Mouse (Mus musculus): Measurements from ENCODE around the gene Ggt1. TPM values are rescaled to one million over a fixed set of nuclear protein-coding genes. Genes with fewer than 3 reads are reported as not detected.
"Not testable (repeated sequence)": the region's sequence is repeated elsewhere in the genome, so short reads cannot be mapped to it uniquely, and the experiment has no call there.

The Ggt1 gene
- total RNA-seq, 2 experiments from 2014 or later = 0.66 TPM

- intact Hi-C loops (cut with DNase I; ENCODE audit: low total_unique reads) = no loop called here
- no peak for DNase-seq
Measured at GRCm38 (mm10) chr10:75547901-75548300, 13.5 kb upstream of the Ggt1 start.

GRCm38 (mm10) chr10:75548486-75548885 is 12.9 kb upstream of the Ggt1 start:
- DNase-seq = no peak
- intact Hi-C loops (cut with DNase I; ENCODE audit: low total_unique reads) = no loop called here

GRCm38 (mm10) chr10:75549886-75550285 is 11.5 kb upstream of the Ggt1 start:
- DNase-seq = no peak
- intact Hi-C loops (cut with DNase I; ENCODE audit: low total_unique reads) = no loop called here

- DNase-seq = no peak
- intact Hi-C loops (cut with DNase I; ENCODE audit: low total_unique reads) = no loop called here
Measured at GRCm38 (mm10) chr10:75551175-75551574, 10.2 kb upstream of the Ggt1 start.

- intact Hi-C loops (cut with DNase I; ENCODE audit: low total_unique reads) = no loop called here
- no peak for DNase-seq
Measured at GRCm38 (mm10) chr10:75552106-75552505, 9.3 kb upstream of the Ggt1 start.

GRCm38 (mm10) chr10:75552701-75553450 is 8.5 kb upstream of the Ggt1 start:
- DNase-seq = no peak
- intact Hi-C loops (cut with DNase I; ENCODE audit: low total_unique reads) = no loop called here

GRCm38 (mm10) chr10:75554090-75554489 is 7.3 kb upstream of the Ggt1 start:
- intact Hi-C loops (cut with DNase I; ENCODE audit: low total_unique reads) = no loop called here
- no peak for DNase-seq

- no peak for DNase-seq
- intact Hi-C loops (cut with DNase I; ENCODE audit: low total_unique reads) = no loop called here
Measured at GRCm38 (mm10) chr10:75555557-75555956, 5.8 kb upstream of the Ggt1 start.

GRCm38 (mm10) chr10:75556026-75556425 is 5.4 kb upstream of the Ggt1 start:
- intact Hi-C loops (cut with DNase I; ENCODE audit: low total_unique reads) = no loop called here
- DNase-seq = peak; percentile 39

GRCm38 (mm10) chr10:75558515-75558914 is 2.9 kb upstream of the Ggt1 start:
- no peak for DNase-seq
- intact Hi-C loops (cut with DNase I; ENCODE audit: low total_unique reads) = no loop called here

GRCm38 (mm10) chr10:75559041-75559675 is 2.2 kb upstream of the Ggt1 start:
- intact Hi-C loops (cut with DNase I; ENCODE audit: low total_unique reads) = no loop called here
- DNase-seq = no peak

- DNase-seq = peak; percentile 52
- intact Hi-C loops (cut with DNase I; ENCODE audit: low total_unique reads) = no loop called here
Measured at GRCm38 (mm10) chr10:75559676-75560548, 1.5 kb upstream of the Ggt1 start, which contains the start of gene Lrrc75b. Gene Lrrc75b, minus strand, starts transcription at chr10:75560330.

GRCm38 (mm10) chr10:75560549-75560899 is 880 bp upstream of the Ggt1 start:
- intact Hi-C loops (cut with DNase I; ENCODE audit: low total_unique reads) = no loop called here
- no peak for DNase-seq

- intact Hi-C loops (cut with DNase I; ENCODE audit: low total_unique reads) = no loop called here
- no peak for DNase-seq
Measured at GRCm38 (mm10) chr10:75562596-75562995, 1.2 kb downstream of the Ggt1 start.

- intact Hi-C loops (cut with DNase I; ENCODE audit: low total_unique reads) = no loop called here
- no peak for DNase-seq
Measured at GRCm38 (mm10) chr10:75564687-75565265, 3.4 kb downstream of the Ggt1 start.

- intact Hi-C loops (cut with DNase I; ENCODE audit: low total_unique reads) = no loop called here
Measured at GRCm38 (mm10) chr10:75565436-75565835, 4.0 kb downstream of the Ggt1 start.

GRCm38 (mm10) chr10:75565906-75566305 is 4.5 kb downstream of the Ggt1 start:
- DNase-seq = no peak

More at GRCm38 (mm10) chr10:75565436-75565835, 4.0 kb downstream of the Ggt1 start:
- no peak for DNase-seq

GRCm38 (mm10) chr10:75566321-75566720 is 4.9 kb downstream of the Ggt1 start:
- intact Hi-C loops (cut with DNase I; ENCODE audit: low total_unique reads) = no loop called here
- no peak for DNase-seq

More at GRCm38 (mm10) chr10:75565906-75566305, 4.5 kb downstream of the Ggt1 start:
- intact Hi-C loops (cut with DNase I; ENCODE audit: low total_unique reads) = no loop called here

GRCm38 (mm10) chr10:75566765-75567164 is 5.4 kb downstream of the Ggt1 start:
- intact Hi-C loops (cut with DNase I; ENCODE audit: low total_unique reads); DNase-seq: not testable (repeated sequence)

GRCm38 (mm10) chr10:75568029-75568428 is 6.6 kb downstream of the Ggt1 start:
- intact Hi-C loops (cut with DNase I; ENCODE audit: low total_unique reads) = no loop called here
- DNase-seq = no peak
